Mouse (Mus musculus): Measurements from ENCODE around the gene Arxes1. TPM values are rescaled to one million over a fixed set of nuclear protein-coding genes. Genes with fewer than 3 reads are reported as not detected.
"Not testable (repeated sequence)": the region's sequence is repeated elsewhere in the genome, so short reads cannot be mapped to it uniquely, and the experiment has no call there.

Arxes1 gene
- polyA plus RNA-seq (2015; fragmentation: Nextera tagmentation; extraction: Ambion mirVana), result 198 and 206 TPM in 2 replicates

DNA sequence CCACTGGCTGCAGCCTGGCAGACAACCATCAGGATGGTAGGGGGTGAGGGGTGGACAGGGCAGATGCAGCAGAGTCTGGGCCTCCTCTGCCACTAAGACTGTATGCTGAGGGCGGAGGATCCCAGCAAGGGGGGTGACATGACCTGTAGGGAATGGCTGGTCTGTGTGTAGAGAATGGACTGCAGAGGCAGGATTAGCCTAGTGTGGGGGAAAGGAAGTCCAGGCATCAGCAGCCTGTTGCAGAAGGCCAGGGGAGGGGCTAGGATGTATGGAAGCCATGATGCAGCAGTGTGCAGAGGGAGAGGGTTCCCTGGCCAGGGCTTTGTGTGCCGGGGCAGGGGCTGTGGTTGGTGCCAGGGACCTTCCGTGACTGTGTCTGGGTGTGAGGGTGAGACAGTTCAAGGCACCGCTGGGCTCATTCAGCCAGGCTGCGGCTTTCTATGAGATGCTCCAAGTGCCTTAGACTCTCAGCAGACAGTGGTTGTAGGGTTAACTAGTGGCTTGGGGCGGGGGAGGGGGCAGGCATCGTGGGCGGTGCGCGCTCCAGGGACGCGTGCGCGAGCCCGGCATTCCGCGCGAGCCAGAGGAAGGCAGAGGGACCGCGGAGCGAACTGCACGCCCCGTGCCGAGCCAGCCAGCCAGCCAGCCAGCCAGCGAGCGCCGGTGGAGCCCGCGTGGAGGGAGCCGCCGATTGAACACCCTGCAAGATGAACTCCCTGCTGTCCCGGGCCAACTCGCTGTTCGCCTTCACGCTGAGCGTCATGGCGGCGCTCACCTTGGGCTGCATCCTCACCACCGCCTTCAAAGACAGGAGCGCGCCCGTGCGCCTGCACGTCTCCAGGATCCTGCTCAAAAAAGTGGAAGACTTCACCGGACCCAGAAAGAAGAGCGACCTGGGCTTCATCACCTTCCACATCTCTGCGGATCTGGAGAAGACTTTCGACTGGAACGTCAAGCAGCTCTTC lies at the start of gene Arxes1:
Gene Arxes1, plus strand, starts transcription at position 569 of the 965 bp plus-strand sequence.
- Histone ChIP-seq H3K4me3 (ENCODE audit: low read depth, low read length) (peak within 1 kb of the TSS; percentile 40), H3K9ac (ENCODE audit: low read depth, low read length) (0 out of 2 replicates have a peak within 1 kb of the TSS, but pooled peaks have one; percentile 18), H3K27ac (ENCODE audit: low read length) (peak within 1 kb of the TSS; percentile 42), H3K4me2 (ENCODE audit: low read length) (peak within 1 kb of the TSS; percentile 45)
- H3K27me3 ChIP-seq (ENCODE audit: control insufficient read depth, insufficient read depth, low read depth, low read length); H3K4me1 ChIP-seq (ENCODE audit: control insufficient read depth, insufficient read depth, low read length); H3K36me3 ChIP-seq (ENCODE audit: control insufficient read depth, insufficient read depth, low read length); H3K9me3 ChIP-seq (replicated peaks; ENCODE audit: control insufficient read depth, low read length, poor library complexity, severe bottlenecking): not testable (repeated sequence)
- WGBS, result 41% methylated on average over 7 of the region's 49 CpGs
- ATAC-seq, result peak; percentile 94

DNA sequence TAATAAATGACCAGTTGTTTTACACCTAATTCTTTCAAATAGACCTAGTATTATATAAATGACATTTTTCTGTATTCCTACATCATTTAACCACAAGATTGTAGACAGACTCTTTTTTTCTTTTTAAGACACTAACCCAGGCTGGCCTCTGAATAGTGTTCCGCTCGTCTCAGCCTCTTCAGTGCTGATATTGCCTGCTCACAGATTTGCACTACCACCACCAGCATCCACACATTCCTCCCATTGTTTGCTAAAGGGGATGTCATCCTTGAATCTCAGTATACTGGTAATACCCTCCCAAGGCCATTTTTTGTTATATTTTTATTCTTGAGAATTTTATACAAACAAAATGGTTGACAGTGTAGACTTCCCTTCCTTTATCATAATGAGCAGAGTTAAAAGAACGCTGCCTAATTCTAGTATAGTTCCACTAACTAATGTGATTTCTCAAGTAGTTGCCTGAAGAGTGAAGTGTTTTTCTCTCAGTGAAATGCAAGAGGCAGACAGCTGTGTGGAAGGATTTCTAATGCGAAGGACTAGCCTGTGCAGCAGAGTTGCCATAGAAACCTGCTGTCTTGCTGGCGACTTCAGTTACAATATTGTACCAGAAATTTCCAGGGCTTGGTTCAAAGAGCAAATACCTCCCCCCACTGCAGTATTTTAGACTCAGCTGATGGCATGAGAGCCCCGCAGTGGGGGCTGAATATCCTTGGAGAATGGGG lies 48.5 kb upstream of the Arxes1 start:
- H3K36me3 ChIP-seq (ENCODE audit: control insufficient read depth, insufficient read depth, low read length), result no peaks in the 10 kb centered on the region
- no peaks in the 10 kb centered on the region for H3K27me3 ChIP-seq (ENCODE audit: control insufficient read depth, insufficient read depth, low read depth, low read length)
- H3K4me2 ChIP-seq (ENCODE audit: low read length), result peak overlapping the region; percentile 21; the same call in 1 of the 2 replicates
- H3K4me3 ChIP-seq (ENCODE audit: low read depth, low read length), result no peak overlapping the region
- H3K27ac ChIP-seq (ENCODE audit: low read length), result peak overlapping the region; percentile 83
- ATAC-seq, result peak; percentile 84
- 0 out of 2 replicates have a peak overlapping the region, but pooled peaks have one; percentile 31 for H3K9ac ChIP-seq (ENCODE audit: low read depth, low read length)
- no peaks in the 10 kb centered on the region for H3K9me3 ChIP-seq (replicated peaks; ENCODE audit: control insufficient read depth, low read length, poor library complexity, severe bottlenecking)
- peaks cover 6% of the 10 kb centered on the region; the same call in 1 of the 2 replicates for H3K4me1 ChIP-seq (ENCODE audit: control insufficient read depth, insufficient read depth, low read length)
- 34% methylated on average over 6 of the region's 6 CpGs for WGBS

DNA sequence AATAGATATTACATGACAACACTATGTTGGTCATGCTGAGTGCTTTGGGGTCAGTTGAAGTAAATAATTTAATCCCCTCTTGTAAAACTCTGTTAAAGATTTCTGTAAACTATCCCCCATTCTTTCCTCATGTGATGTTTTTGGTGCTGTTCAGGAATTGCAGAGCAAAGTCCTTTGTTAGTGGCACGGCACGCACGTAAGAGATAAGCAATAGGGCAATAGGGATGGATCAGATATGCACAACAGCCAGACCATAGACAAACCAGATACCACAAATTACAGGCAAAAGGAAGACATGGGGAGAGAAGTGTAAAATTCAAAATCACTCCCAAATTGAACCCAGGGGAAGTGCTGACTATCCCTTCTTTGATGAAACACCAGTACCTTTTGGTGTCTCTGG lies 46.9 kb upstream of the Arxes1 start:
- ATAC-seq, result no peak
- Histone ChIP-seq H3K4me3 (ENCODE audit: low read depth, low read length) (no peak overlapping the region), H3K9me3 (replicated peaks; ENCODE audit: control insufficient read depth, low read length, poor library complexity, severe bottlenecking) (no peaks in the 10 kb centered on the region), H3K4me1 (ENCODE audit: control insufficient read depth, insufficient read depth, low read length) (peaks cover 6% of the 10 kb centered on the region; the same call in 1 of the 2 replicates), H3K4me2 (ENCODE audit: low read length) (no peak overlapping the region), H3K36me3 (ENCODE audit: control insufficient read depth, insufficient read depth, low read length) (no peaks in the 10 kb centered on the region), H3K27me3 (ENCODE audit: control insufficient read depth, insufficient read depth, low read depth, low read length) (no peaks in the 10 kb centered on the region), H3K9ac (ENCODE audit: low read depth, low read length) (no peak overlapping the region), H3K27ac (ENCODE audit: low read length) (no peak overlapping the region)
- whole genome bisulfite sequencing, result 93% methylated on average over 3 of the region's 3 CpGs

DNA sequence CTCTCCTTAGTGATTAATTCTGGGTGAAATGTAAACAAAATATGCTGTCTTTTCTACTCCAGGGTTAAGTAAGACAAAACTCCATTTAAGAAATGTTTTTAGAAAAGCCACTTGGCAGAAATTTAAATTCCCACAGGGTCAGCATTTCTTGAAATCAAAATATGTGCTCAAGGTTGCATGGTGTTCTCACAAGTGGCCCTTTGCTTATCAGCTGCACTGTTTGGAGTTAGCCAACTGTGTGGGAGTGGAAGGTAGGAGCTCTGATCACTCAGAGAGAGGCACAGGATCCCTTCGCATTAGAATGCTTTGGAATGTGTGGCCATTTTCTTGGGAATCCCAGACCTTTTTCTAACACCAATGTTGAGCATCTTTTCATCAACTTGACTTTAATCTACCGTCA lies 42.5 kb upstream of the Arxes1 start:
- Histone ChIP-seq H3K27me3 (ENCODE audit: control insufficient read depth, insufficient read depth, low read depth, low read length) (no peaks in the 10 kb centered on the region), H3K4me3 (ENCODE audit: low read depth, low read length) (no peak overlapping the region), H3K9ac (ENCODE audit: low read depth, low read length) (no peak overlapping the region), H3K4me1 (ENCODE audit: control insufficient read depth, insufficient read depth, low read length) (no peaks in the 10 kb centered on the region), H3K36me3 (ENCODE audit: control insufficient read depth, insufficient read depth, low read length) (no peaks in the 10 kb centered on the region), H3K27ac (ENCODE audit: low read length) (no peak overlapping the region), H3K4me2 (ENCODE audit: low read length) (no peak overlapping the region), H3K9me3 (replicated peaks; ENCODE audit: control insufficient read depth, low read length, poor library complexity, severe bottlenecking) (no peaks in the 10 kb centered on the region)
- no peak for ATAC-seq
- 68% methylated on average over 2 of the region's 2 CpGs for WGBS

DNA sequence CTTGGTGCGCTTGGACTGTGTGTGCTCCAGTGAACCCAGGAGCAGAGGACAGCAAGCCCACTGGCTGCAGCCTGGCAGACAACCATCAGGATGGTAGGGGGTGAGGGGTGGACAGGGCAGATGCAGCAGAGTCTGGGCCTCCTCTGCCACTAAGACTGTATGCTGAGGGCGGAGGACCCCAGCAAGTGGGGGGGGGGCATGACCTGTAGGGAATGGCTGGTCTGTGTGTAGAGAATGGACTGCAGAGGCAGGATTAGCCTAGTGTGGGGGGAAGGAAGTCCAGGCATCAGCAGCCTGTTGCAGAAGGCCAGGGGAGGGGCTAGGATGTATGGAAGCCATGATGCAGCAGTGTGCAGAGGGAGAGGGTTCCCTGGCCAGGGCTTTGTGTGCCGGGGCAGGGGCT lies 40.0 kb upstream of the Arxes1 start:
- not testable (repeated sequence) for H3K4me1 ChIP-seq (ENCODE audit: control insufficient read depth, insufficient read depth, low read length); H3K36me3 ChIP-seq (ENCODE audit: control insufficient read depth, insufficient read depth, low read length); H3K9ac ChIP-seq (ENCODE audit: low read depth, low read length); H3K27me3 ChIP-seq (ENCODE audit: control insufficient read depth, insufficient read depth, low read depth, low read length); H3K4me3 ChIP-seq (ENCODE audit: low read depth, low read length); H3K9me3 ChIP-seq (replicated peaks; ENCODE audit: control insufficient read depth, low read length, poor library complexity, severe bottlenecking)
- ATAC-seq, result peak; percentile 95
- 0 out of 2 replicates have a peak overlapping the region, but pooled peaks have one; percentile 25 for H3K4me2 ChIP-seq (ENCODE audit: low read length)
- H3K27ac ChIP-seq (ENCODE audit: low read length), result peak overlapping the region; percentile 55; the same call in 1 of the 2 replicates
- WGBS, result 39% methylated on average over 2 of the region's 3 CpGs

GRCm38 (mm10) chrX:135993664-135994119 lies 39.5 kb upstream of the Arxes1 start, which contains the start of gene Arxes2:
Arxes2 (plus strand) TSS chrX:135993824.
- Histone ChIP-seq H3K4me2 (ENCODE audit: low read length) (peak within 1 kb of the TSS; percentile 51), H3K27ac (ENCODE audit: low read length) (peak within 1 kb of the TSS; percentile 55; the same call in 1 of the 2 replicates), H3K4me3 (ENCODE audit: low read depth, low read length) (peak within 1 kb of the TSS; percentile 41)
- H3K9ac ChIP-seq (ENCODE audit: low read depth, low read length); H3K27me3 ChIP-seq (ENCODE audit: control insufficient read depth, insufficient read depth, low read depth, low read length); H3K4me1 ChIP-seq (ENCODE audit: control insufficient read depth, insufficient read depth, low read length); H3K9me3 ChIP-seq (replicated peaks; ENCODE audit: control insufficient read depth, low read length, poor library complexity, severe bottlenecking); H3K36me3 ChIP-seq (ENCODE audit: control insufficient read depth, insufficient read depth, low read length): not testable (repeated sequence)
- WGBS, result no CpG with 5 or more reads among the region's 39 CpGs
- peak; percentile 94 for ATAC-seq

GRCm38 (mm10) chrX:136007199-136007843 lies 25.8 kb upstream of the Arxes1 start:
- H3K9ac ChIP-seq (ENCODE audit: low read depth, low read length), result no peak overlapping the region
- WGBS, result 29% methylated on average over 4 of the region's 5 CpGs
- H3K27me3 ChIP-seq (ENCODE audit: control insufficient read depth, insufficient read depth, low read depth, low read length), result no peaks in the 10 kb centered on the region
- no peak overlapping the region for H3K4me2 ChIP-seq (ENCODE audit: low read length)
- no peaks in the 10 kb centered on the region for H3K36me3 ChIP-seq (ENCODE audit: control insufficient read depth, insufficient read depth, low read length)
- H3K27ac ChIP-seq (ENCODE audit: low read length), result no peak overlapping the region
- no peaks in the 10 kb centered on the region for H3K9me3 ChIP-seq (replicated peaks; ENCODE audit: control insufficient read depth, low read length, poor library complexity, severe bottlenecking)
- H3K4me3 ChIP-seq (ENCODE audit: low read depth, low read length), result no peak overlapping the region
- no peaks in the 10 kb centered on the region for H3K4me1 ChIP-seq (ENCODE audit: control insufficient read depth, insufficient read depth, low read length)
- no peak for ATAC-seq

- no peaks in the 10 kb centered on the region for H3K4me1 ChIP-seq (ENCODE audit: control insufficient read depth, insufficient read depth, low read length)
- ATAC-seq, result no peak
- H3K9me3 ChIP-seq (replicated peaks; ENCODE audit: control insufficient read depth, low read length, poor library complexity, severe bottlenecking), result no peaks in the 10 kb centered on the region
- no peak overlapping the region for H3K4me3 ChIP-seq (ENCODE audit: low read depth, low read length)
- H3K9ac ChIP-seq (ENCODE audit: low read depth, low read length), result no peak overlapping the region
- H3K4me2 ChIP-seq (ENCODE audit: low read length), result no peak overlapping the region
- no peaks in the 10 kb centered on the region for H3K36me3 ChIP-seq (ENCODE audit: control insufficient read depth, insufficient read depth, low read length)
- H3K27me3 ChIP-seq (ENCODE audit: control insufficient read depth, insufficient read depth, low read depth, low read length), result no peaks in the 10 kb centered on the region
- no peak overlapping the region for H3K27ac ChIP-seq (ENCODE audit: low read length)
- 18% methylated on average over 2 of the region's 2 CpGs for WGBS
Observed at GRCm38 (mm10) chrX:136014392-136014791, 18.8 kb upstream of the Arxes1 start.
